Mouse (Mus musculus): ENCODE results near the gene Sgpl1.
A peak's percentile ranks its signal among the peaks of the same experiment; 100 is the strongest.
"Not testable (repeated sequence)": the region's sequence is repeated elsewhere in the genome, so short reads cannot be mapped to it uniquely, and the experiment has no call there.

Sgpl1 gene

GRCm38 (mm10) chr10:61155611-61156010, 8.1 kb upstream of the Sgpl1 start:
- DNase-seq (ENCODE audit: low spot score): no peak

GRCm38 (mm10) chr10:61152131-61152530, 4.6 kb upstream of the Sgpl1 start:
- no peak for DNase-seq (ENCODE audit: low spot score)

- no peak for DNase-seq (ENCODE audit: low spot score)
Observed at GRCm38 (mm10) chr10:61150616-61151015, 3.1 kb upstream of the Sgpl1 start.

- no peak for DNase-seq (ENCODE audit: low spot score)
Observed at GRCm38 (mm10) chr10:61149476-61149875, 2.0 kb upstream of the Sgpl1 start.

- DNase-seq (ENCODE audit: low spot score): no peak
Observed at GRCm38 (mm10) chr10:61146807-61147156, 721 bp downstream of the Sgpl1 start.

GRCm38 (mm10) chr10:61146119-61146806, 1.2 kb downstream of the Sgpl1 start:
- DNase-seq (ENCODE audit: low spot score): peak; percentile 66

- no peak for DNase-seq (ENCODE audit: low spot score)
Observed at GRCm38 (mm10) chr10:61145766-61146118, 1.8 kb downstream of the Sgpl1 start.

- DNase-seq (ENCODE audit: low spot score): no peak
Observed at GRCm38 (mm10) chr10:61143343-61143742, 4.2 kb downstream of the Sgpl1 start.

GRCm38 (mm10) chr10:61137567-61137966, 9.9 kb downstream of the Sgpl1 start:
- no peak for DNase-seq (ENCODE audit: low spot score)

- DNase-seq (ENCODE audit: low spot score): no peak
Observed at GRCm38 (mm10) chr10:61135226-61135839, 12.2 kb downstream of the Sgpl1 start.

- DNase-seq (ENCODE audit: low spot score): no peak
Observed at GRCm38 (mm10) chr10:61134041-61134440, 13.5 kb downstream of the Sgpl1 start.

GRCm38 (mm10) chr10:61130959-61131358, 16.5 kb downstream of the Sgpl1 start:
- no peak for DNase-seq (ENCODE audit: low spot score)

- DNase-seq (ENCODE audit: low spot score): peak; percentile 19
Observed at GRCm38 (mm10) chr10:61128701-61129365, 18.7 kb downstream of the Sgpl1 start.

- no peak for DNase-seq (ENCODE audit: low spot score)
Observed at GRCm38 (mm10) chr10:61124462-61124861, 23.0 kb downstream of the Sgpl1 start.

- DNase-seq (ENCODE audit: low spot score): no peak
Observed at GRCm38 (mm10) chr10:61123276-61123913, 24.1 kb downstream of the Sgpl1 start.

- not testable (repeated sequence) for DNase-seq (ENCODE audit: low spot score)
Observed at GRCm38 (mm10) chr10:61121732-61122131, 25.8 kb downstream of the Sgpl1 start.

- DNase-seq (ENCODE audit: low spot score): no peak
Observed at GRCm38 (mm10) chr10:61114246-61114720, 33.2 kb downstream of the Sgpl1 start.

GRCm38 (mm10) chr10:61103564-61104114, 43.9 kb downstream of the Sgpl1 start:
- no peak for DNase-seq (ENCODE audit: low spot score)

GRCm38 (mm10) chr10:61091866-61092265, 55.6 kb downstream of the Sgpl1 start:
- DNase-seq (ENCODE audit: low spot score): no peak

- peak; percentile 88 for DNase-seq (ENCODE audit: low spot score)
Observed at GRCm38 (mm10) chr10:61089170-61090142, 58.0 kb downstream of the Sgpl1 start, which contains the start of gene Pcbd1. Gene Pcbd1, plus strand, starts transcription at chr10:61089331.

- no peak for DNase-seq (ENCODE audit: low spot score)
Observed at GRCm38 (mm10) chr10:61088468-61088867, 59.0 kb downstream of the Sgpl1 start.

Data from yolk sac, embryonic 10.5 days (tissue).